Mouse (Mus musculus) adrenal gland, adult 8-10 months (tissue): Measurements from ENCODE around the gene Npnt. TPM values are rescaled to one million over a fixed set of nuclear protein-coding genes. Genes with fewer than 3 reads are reported as not detected.

Experiments used
- DNase-seq: peaks from one replicate; pipeline ENCODE4 v3.0.0; 2022
- total RNA-seq, 4 experiments: library from RNA; stranded (reverse); gene quantifications; 2 replicates each; pipeline ENCODE4 v1.2.4; 2022

Npnt gene
- total RNA-seq, 4 experiments from 2014 or later, result 9.5 to 15.7 (median 11.9) TPM

- DNase-seq, result no peak
These were observed 11.1 kb downstream of the Npnt start for GRCm38 (mm10) chr3:132939006-132939405.

DNA sequence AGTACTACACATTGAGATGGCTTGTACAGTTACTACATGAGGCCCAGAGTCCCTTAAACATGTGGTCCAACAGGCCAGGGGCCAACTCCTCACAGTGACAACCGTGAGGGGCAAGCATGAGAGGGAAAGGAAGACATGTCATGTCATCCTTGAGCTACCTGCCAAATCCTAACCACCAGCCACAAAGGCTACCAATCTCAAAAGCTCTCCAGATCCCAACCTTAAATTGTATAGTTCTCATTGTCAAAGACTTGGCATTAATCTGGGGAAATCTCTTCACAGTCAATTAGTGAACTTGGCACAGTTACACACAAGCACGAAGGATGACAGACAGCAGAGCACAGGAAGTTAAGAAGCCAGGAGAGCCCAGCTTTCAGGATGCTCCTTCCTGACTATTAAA lies 15.4 kb downstream of the Npnt start:
- no peak for DNase-seq

DNA sequence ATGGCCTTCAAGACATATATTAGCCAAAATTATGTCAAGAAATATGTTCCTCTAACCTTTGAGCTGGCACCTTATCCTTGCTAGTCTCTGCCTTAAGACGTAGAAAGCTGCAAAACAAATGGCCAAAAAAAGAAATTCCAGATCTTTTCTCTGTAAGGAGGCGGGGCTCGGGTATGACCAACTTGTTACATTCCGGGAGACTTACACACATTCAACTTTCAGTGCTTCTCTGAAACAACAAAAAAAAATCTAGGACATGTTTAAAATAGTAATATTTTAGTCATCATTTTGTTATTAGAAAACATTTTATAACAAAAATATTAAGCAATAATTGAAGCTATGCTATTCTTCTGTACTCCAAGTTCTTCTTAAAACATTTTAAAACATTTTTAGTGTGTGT lies 18.6 kb downstream of the Npnt start:
- no peak for DNase-seq

GRCm38 (mm10) chr3:132929866-132930265 lies 20.2 kb downstream of the Npnt start:
- no peak for DNase-seq

DNA sequence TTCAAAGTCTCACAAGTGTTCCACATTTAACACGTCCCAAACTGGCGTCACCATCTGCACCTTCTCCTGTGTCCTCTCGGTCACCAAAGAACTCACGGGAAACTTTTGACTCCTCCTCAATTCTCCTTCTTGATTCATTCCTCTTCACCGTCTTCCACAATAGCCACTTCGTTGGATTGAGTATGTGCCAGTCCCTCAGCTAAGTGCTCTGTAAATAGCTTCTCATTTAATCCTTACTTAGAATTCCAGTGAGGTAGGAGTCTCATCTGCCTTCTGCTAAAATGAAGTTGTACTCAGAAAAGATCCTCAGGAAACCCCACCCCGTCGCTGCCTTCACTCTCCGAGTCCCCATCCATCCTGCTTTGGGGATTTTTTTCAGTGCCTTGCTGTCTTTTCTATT lies 21.9 kb downstream of the Npnt start:
- DNase-seq, result no peak

GRCm38 (mm10) chr3:132919798-132920197 lies 30.3 kb downstream of the Npnt start:
- no peak for DNase-seq

DNA sequence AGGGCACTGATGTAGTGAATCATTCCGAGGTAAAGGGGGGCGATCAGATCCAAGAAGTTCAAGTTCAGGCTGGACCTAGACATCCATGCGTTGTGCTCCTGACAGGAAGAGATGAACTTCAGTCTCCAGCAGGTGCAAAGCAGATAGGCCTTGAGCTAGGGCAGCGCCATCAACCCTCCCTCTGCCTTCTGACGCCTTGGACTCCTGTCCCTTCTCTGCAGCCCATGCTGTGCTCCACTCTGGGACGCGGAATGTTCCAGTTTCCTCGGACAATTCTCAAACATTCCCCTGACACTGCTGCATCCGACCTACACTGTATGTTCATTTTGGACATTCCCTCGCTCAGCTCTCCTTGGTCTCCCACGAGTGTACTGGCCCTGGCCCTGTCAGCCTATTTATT lies 30.9 kb downstream of the Npnt start:
- DNase-seq, result no peak

- DNase-seq, result no peak
These were observed 32.6 kb downstream of the Npnt start for GRCm38 (mm10) chr3:132917356-132918090.

DNA sequence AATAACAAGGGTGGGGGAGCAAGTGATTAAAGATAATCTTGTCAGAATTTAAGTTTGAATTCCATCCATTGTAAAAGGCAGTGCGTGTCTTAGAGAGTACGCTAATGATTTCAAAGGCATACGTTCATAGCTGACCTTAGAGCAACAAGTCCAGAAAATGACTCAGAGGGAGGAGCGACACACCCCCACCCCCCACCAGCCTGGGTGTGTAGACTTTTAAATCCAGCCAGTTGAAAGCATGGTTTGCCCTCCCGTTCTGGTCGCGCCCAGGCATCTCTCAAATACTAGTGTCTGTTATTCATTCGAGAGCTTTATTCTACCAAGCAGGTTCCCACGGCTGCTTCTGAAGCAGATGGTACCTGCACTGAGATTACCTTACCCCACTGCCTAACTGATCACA lies 34.4 kb downstream of the Npnt start:
- no peak for DNase-seq

GRCm38 (mm10) chr3:132912420-132912819 lies 37.7 kb downstream of the Npnt start:
- DNase-seq, result no peak

DNA sequence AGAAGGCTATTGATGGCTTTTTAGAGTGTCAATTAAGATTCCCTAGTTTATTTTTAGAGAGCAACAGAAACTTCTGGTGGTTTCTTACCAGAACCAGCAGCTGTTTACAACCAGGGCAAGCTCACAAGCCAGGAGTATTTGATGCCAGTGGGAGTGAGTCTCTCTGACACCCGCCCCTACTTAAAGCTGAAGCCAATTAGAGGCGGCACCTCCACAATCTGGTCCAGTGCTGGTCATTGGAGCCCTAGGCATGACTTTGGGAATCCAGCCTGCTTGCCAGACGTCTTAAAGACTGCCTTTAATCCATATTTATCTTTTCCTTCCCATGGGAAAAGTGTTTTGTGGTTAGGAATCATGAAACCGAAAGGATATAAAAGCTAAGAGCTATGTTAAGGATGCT lies 38.4 kb downstream of the Npnt start:
- no peak for DNase-seq

DNA sequence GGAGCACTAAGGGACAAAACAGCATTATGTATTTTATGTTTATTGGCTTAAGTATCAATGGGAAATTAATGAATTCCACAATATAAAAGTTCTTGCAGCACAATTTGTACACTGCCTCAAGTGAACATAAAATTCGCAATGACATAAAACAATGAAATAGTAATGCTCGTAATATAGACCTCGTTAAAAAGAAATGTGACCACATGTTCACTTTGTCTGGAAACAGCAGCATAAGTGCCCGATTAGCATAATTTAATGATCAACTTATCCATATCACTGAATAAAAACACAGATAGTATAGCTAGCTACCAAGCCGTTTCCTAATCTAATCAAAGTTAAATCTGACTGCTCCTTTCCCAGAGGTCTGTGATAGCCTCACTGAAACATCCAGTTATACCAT lies 39.4 kb downstream of the Npnt start:
- no peak for DNase-seq

- DNase-seq, result no peak
These were observed 40.4 kb downstream of the Npnt start for GRCm38 (mm10) chr3:132909736-132910135.

- no peak for DNase-seq
These were observed 42.4 kb downstream of the Npnt start for GRCm38 (mm10) chr3:132907506-132908203.

GRCm38 (mm10) chr3:132905224-132905930 lies 44.7 kb downstream of the Npnt start:
- DNase-seq, result no peak

DNA sequence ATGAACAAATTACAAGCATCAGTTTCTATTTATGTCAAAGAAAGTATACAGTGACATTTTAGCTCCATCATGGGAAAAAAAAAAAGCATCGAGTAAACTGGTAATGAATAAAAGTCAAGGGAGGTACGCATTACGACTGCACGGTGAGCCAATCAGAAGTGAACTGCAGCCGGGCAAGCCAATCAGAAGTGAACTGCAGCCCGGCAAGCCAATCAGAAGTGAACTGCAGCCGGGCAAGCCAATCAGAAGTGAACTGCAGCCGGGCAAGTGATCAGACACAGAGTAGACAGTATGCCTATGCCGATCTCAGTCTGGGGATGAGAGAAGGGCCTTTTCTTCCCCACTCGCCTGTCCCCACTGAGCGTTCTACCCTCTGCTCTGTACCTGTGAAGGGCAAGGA lies 46.7 kb downstream of the Npnt start:
- DNase-seq, result no peak

GRCm38 (mm10) chr3:132902921-132903320 lies 47.2 kb downstream of the Npnt start:
- DNase-seq, result no peak

DNA sequence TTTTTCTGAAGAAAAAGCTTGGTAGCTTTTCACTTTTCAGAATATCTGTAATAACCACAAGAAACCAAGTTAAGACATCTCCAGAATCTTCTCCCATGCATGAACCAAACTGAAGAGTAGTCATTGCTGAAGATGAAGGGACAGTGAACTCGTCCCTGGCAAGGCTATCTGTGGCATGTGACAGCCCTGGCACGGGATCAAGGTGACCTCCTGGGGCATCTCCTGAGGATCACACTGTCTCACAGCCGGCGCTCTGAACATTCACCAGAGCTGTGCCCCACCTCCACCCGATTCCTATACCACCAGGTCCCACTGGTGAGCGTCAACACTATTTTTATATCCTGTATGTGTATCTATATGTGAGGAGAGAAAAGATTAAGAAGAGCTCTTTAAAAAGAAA lies 47.9 kb downstream of the Npnt start:
- no peak for DNase-seq

DNA sequence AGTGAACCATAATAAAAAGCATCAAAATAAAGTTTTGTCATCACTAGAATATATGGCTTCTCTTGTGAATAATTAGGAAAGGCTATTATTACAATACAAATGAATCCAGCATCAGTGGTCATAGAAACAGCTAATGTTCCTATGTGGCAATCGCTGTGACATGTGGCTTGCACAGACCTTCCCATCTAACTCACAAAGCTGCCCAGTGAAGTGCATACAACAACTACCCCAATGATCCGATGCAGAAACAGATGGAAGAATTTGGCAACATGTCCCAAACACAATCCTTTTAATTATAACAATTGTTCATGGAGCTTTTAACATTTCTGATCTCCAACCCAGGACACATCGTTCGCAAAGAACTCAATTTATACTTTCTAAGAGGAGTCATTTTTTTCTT lies 52.2 kb downstream of the Npnt start:
- no peak for DNase-seq

DNA sequence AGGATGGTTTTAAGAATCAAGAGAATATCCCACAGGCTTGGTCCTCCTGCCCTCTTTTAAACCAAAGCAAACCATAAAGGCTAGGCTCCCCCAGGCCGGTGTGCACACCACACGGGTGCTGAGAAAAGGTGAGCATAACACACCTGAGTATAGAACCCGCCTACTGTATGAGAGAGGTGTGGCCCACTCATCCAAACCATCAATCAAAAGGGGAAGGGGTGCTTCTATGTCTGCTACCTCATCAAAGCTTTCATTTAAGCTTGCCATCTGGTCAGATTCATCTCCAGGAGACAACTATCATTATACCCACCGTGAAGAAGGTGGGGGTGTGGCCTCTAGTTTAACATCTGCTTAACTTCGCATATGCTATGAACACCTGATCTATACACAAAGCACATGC lies 52.7 kb downstream of the Npnt start:
- no peak for DNase-seq

GRCm38 (mm10) chr3:132894086-132894485 lies 56.0 kb downstream of the Npnt start:
- no peak for DNase-seq

DNA sequence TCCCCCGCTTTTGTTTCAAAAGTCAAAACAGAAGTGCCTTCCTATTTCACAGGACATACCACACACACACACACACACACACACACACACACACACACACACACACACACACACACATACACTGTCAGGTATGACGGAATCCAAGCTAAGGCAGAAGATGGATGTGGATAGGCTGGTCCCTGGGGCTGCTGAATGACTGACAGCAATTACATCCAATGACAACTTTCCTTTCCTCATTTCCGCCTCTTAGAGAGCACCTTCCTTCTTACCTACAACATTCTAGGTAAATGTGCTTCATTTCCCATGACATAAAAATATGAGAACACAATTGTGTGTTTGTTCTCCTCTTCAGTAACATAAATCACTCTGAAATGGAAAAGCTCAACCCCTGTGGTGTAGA lies 56.4 kb downstream of the Npnt start:
- DNase-seq, result no peak

GRCm38 (mm10) chr3:132893044-132893443 lies 57.0 kb downstream of the Npnt start:
- DNase-seq, result no peak

GRCm38 (mm10) chr3:132892481-132892880 lies 57.6 kb downstream of the Npnt start:
- no peak for DNase-seq
